Mouse (Mus musculus): ENCODE data around the gene Ffar2.
"Not testable (repeated sequence)": the region's sequence is repeated elsewhere in the genome, so short reads cannot be mapped to it uniquely, and the experiment has no call there.

The Ffar2 gene

DNA sequence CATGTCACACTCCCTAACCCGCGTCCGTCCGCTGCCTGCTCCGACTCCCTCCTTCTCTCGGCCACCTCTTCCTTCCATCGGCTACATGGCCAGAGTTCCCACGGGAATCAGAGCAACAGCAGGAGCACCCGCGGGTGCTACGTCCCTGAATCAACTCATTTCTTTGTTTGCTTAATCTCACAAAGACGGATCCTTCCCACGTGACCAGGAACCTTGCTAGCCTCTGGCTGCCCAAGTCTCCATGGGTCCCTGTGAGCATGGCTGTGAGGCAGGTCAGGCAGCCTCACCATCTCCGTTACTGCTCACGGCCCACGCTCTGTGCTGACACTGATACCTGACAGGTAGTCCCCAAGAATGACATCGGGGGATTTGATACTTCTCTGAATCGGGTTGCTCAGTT lies at the start of gene Ffar2:
TSS of gene Ffar2 (minus strand) at position 101 of the 400 bp plus-strand sequence.
- no peak for DNase-seq (ENCODE audit: low spot score)

DNA sequence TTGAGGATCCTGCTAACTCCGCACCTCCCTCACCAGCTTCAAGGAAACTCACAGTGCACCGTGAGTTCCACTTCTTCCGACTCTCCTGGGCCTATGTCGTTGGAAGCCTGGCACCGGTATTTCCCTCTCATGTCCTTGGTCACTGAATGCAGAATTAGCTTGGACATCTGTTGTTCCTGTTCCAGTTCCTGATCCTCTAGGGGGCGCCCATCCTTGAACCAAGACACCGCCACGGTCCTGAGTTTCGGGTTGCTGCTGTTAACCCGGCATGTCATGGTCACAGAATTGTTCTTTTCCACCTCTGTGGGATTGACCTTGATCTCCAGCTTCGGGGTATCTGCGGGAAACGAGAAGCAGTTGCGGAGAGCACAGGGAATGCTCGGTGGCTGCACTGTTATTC lies 49.5 kb upstream of the Ffar2 start:
- DNase-seq (ENCODE audit: low spot score): peak; percentile 83

GRCm38 (mm10) chr7:30863386-30863785 lies 39.8 kb upstream of the Ffar2 start:
- no peak for DNase-seq (ENCODE audit: low spot score)

GRCm38 (mm10) chr7:30861464-30861863 lies 37.9 kb upstream of the Ffar2 start, which contains the start of gene Ffar1:
Gene Ffar1, minus strand, starts transcription at chr7:30861564.
- DNase-seq (ENCODE audit: low spot score): no peak

DNA sequence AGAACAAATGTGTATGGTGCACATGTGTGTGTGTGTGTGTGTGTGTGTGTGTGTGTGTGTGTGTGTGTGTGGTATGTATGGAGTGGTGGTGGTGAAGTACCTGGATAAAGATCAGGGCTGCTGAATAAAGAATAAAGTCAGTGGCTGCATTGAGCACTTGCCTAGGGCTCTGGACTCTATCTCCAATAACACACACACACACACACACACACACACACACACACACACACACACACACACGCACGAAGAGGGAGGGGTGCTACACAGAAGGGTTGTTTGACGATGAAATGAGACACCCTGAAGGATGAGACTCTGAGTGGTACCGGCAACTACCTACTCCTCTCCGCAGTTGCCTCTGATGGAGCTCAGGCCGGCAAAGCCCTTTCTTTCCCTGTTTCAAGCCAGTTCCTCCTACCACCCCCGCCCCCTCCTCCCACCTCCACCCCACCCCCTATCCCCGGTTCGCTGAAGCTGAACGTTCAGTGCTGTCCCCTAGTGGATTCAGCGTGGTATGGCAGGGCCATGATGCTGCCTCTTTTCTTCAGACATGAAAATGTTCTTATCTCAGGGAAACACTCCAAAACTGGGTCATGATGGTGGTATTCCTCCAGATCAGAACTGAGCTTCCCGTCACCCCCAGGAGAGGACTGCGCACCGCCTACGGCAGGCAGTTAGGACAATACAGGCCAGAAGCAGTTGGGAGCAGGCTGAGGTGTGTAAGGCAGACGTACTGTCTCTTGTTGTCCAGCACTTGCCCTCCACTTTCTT lies 36.2 kb upstream of the Ffar2 start:
- DNase-seq (ENCODE audit: low spot score): peak; percentile 56

DNA sequence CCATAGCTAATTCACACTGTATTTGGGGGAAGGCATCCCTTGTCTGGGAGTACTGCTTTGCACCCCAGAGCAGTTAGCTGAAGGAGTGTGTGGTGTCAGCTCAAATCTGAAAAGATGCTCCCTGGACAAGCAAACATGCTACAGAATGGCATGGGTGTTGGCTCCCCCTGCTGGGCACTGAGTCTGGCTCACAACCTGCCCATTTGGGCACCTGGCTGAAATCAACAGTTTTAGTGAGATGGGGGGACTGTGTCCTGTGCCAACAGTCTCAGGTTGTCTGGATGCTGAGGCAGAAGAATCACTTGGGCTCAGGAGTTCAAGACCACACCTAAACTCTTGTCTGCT lies 35.7 kb upstream of the Ffar2 start:
- DNase-seq (ENCODE audit: low spot score): peak; percentile 77

DNA sequence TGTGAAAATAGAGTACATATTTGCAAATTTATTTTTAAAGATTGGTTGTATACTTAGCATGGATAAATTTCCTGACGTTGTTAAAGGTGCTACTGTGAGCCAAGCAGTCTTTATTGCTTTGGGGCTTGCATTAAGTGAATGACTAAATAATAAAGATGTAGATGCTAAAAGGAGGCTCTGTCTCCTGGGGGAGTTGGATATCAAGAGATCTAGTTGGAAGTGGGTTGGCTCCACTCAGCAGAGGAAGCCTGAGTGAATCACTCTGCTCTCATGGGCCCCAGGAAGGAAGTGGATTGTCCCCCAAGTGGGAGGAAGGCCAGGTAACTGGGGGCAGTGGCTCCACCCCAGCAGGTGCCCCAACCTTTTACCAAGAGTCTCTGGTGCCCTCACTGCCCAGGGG lies 34.2 kb upstream of the Ffar2 start:
- no peak for DNase-seq (ENCODE audit: low spot score)

GRCm38 (mm10) chr7:30856078-30856477 lies 32.5 kb upstream of the Ffar2 start, which contains the start of gene Ffar3:
Gene Ffar3, minus strand, starts transcription at chr7:30856178.
- no peak for DNase-seq (ENCODE audit: low spot score)

GRCm38 (mm10) chr7:30851421-30851820 lies 27.8 kb upstream of the Ffar2 start:
- no peak for DNase-seq (ENCODE audit: low spot score)

GRCm38 (mm10) chr7:30847934-30848333 lies 24.4 kb upstream of the Ffar2 start:
- no peak for DNase-seq (ENCODE audit: low spot score)

DNA sequence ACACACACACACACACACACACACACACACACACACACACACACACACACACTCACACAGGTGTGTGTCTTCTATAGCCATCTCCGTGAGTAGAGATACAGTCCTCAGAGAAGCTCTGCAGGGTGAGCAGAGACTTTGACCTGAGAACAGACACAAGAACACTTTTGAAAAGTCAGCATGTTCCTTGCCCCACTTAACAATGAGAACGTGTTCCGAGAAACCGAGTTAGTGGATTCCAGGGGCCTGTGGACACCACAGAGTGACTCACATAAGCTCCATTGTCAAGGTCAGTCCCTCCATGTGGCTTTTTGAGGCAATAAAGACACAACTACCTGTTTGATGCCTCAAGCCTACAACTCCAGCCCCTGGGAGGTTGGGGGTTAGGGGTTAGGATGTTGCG lies 23.8 kb upstream of the Ffar2 start:
- no peak for DNase-seq (ENCODE audit: low spot score)

- DNase-seq (ENCODE audit: low spot score): no peak
These were observed 23.0 kb upstream of the Ffar2 start for GRCm38 (mm10) chr7:30846505-30847053.

GRCm38 (mm10) chr7:30844676-30845297 lies 21.2 kb upstream of the Ffar2 start:
- no peak for DNase-seq (ENCODE audit: low spot score)

GRCm38 (mm10) chr7:30842092-30842491 lies 18.5 kb upstream of the Ffar2 start:
- DNase-seq (ENCODE audit: low spot score): no peak

GRCm38 (mm10) chr7:30841379-30841778 lies 17.8 kb upstream of the Ffar2 start:
- no peak for DNase-seq (ENCODE audit: low spot score)

GRCm38 (mm10) chr7:30840306-30840705 lies 16.7 kb upstream of the Ffar2 start:
- no peak for DNase-seq (ENCODE audit: low spot score)

GRCm38 (mm10) chr7:30837277-30837676 lies 13.7 kb upstream of the Ffar2 start:
- DNase-seq (ENCODE audit: low spot score): no peak

DNA sequence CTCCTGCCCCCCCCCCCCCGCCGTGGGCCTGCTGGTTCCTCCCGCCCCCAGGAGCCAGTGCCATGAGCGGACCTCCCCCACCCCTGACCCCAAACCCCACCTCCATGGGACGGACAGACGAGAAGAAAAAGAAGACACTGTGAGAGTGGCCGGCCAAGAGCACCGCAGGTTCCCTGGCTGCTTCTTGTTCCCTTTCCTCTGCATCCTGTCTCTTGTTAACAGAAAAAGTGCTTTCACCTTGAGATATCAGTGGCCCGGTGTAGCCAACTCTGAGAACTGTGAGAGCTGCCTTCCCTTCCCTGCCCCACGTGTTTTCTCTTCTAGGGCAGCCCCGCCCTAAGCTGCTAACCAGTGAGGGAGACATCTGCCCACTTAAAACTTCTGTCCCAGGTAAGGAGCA lies 9.1 kb upstream of the Ffar2 start:
- not testable (repeated sequence) for DNase-seq (ENCODE audit: low spot score)

DNA sequence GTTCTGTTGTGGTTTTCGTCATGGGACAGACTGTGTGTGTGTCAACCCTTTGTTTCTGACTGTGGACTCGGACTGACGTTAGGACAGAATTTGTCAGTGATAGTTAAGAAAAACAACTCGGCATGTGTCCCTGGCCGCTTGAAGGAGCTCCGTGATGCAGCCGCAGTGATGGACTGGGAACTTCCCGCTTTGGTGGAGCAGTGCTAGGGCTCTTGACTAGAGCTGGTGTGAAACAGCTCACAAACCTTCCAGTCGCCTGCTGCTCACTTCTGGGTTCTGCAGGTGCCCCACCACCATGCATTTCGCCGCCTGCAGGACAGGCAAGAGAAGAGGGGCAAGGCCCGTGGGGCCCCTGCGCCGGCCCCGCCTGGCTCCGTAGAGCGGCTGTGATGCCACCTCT lies 8.7 kb upstream of the Ffar2 start:
- DNase-seq (ENCODE audit: low spot score): no peak

DNA sequence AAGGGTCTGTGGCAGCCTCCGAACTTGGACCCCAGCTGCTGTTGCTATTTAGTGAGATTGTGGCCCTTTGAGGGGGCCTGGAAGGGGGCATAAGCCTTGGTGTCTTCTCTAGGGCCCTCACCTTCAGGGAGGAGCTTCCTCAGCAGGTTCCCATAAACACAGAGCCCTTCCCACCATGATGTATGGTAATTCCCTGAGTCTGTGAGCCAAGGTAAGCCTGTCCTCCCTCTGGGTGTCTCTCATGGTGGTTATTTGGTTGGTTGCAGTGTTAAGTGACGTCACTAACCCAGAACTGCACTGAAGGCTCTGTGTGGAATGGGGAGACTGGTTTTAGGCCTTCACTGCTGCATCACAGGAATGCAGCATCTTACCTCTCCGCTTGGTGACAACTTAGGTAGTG lies 5.9 kb upstream of the Ffar2 start:
- no peak for DNase-seq (ENCODE audit: low spot score)

GRCm38 (mm10) chr7:30828871-30829270 lies 5.3 kb upstream of the Ffar2 start:
- DNase-seq (ENCODE audit: low spot score): not testable (repeated sequence)

DNA sequence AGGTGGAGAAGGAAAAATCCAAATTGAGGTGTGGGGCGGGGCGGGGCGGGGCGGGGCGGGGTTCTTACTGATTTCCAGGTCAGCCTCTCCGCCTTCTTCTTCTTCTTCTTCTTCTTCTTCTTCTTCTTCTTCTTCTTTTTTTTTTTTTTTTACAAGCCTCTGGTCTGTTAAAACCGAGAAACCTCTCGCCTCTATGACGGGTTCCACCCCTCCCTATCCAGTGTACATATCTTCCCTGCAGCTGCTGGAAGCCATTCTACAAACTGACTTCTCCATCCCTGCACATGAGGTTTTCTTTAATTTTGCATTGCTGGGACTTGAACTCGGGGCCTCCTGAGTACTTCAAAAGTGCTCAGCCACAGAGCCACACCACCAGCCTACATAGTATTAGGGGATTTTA lies 3.1 kb upstream of the Ffar2 start:
- DNase-seq (ENCODE audit: low spot score): no peak

- no peak for DNase-seq (ENCODE audit: low spot score)
These were observed 731 bp upstream of the Ffar2 start for GRCm38 (mm10) chr7:30824306-30824705.

All from layer of hippocampus, adult 11-12 months (tissue).